Mouse (Mus musculus) cerebellum, postnatal 10 days (tissue): ENCODE data around the gene Ppard.
A peak's percentile ranks its signal among the peaks of the same experiment; 100 is the strongest.
"Not testable (repeated sequence)": the region's sequence is repeated elsewhere in the genome, so short reads cannot be mapped to it uniquely, and the experiment has no call there.

Experiments
- DNase-seq, 2 experiments: peaks; one replicate each; pipeline ENCODE4 v3.0.0; 2021; ENCODE audit warnings: mixed read lengths in 2 of 2

Ppard gene

GRCm38 (mm10) chr17:28317725-28318124 lies 85.2 kb downstream of the Ppard start:
- no peak for DNase-seq

GRCm38 (mm10) chr17:28321700-28322099 lies 89.2 kb downstream of the Ppard start:
- no peak for DNase-seq

- DNase-seq: no peak
These were observed 91.3 kb downstream of the Ppard start for GRCm38 (mm10) chr17:28323786-28324185.

GRCm38 (mm10) chr17:28324416-28324815 lies 91.9 kb downstream of the Ppard start:
- not testable (repeated sequence) for DNase-seq

GRCm38 (mm10) chr17:28325751-28326150 lies 93.3 kb downstream of the Ppard start:
- DNase-seq: no peak

GRCm38 (mm10) chr17:28326951-28327350 lies 94.5 kb downstream of the Ppard start:
- DNase-seq: no peak

- no peak for DNase-seq
These were observed 95.3 kb downstream of the Ppard start for GRCm38 (mm10) chr17:28327673-28328325.

GRCm38 (mm10) chr17:28328366-28328928 lies 95.9 kb downstream of the Ppard start, which contains the start of gene Rpl10a:
Gene Rpl10a, plus strand, starts transcription at chr17:28328471.
- DNase-seq: peak; percentile 99

- peak in 1 of 2 experiments; percentile 45 for DNase-seq
These were observed 96.4 kb downstream of the Ppard start for GRCm38 (mm10) chr17:28328946-28329345.

GRCm38 (mm10) chr17:28329503-28330231 lies 97.2 kb downstream of the Ppard start:
- peak in 1 of 2 experiments; percentile 32 for DNase-seq

- no peak for DNase-seq
These were observed 97.7 kb downstream of the Ppard start for GRCm38 (mm10) chr17:28330232-28330546.

GRCm38 (mm10) chr17:28330590-28330989 lies 98.1 kb downstream of the Ppard start:
- DNase-seq: not testable (repeated sequence)

- DNase-seq: no peak
These were observed 99.0 kb downstream of the Ppard start for GRCm38 (mm10) chr17:28331241-28332112.

- DNase-seq: peak in 1 of 2 experiments; percentile 33
These were observed 99.8 kb downstream of the Ppard start for GRCm38 (mm10) chr17:28332113-28332914.

- DNase-seq: peak in 1 of 2 experiments; percentile 35
These were observed 100.5 kb downstream of the Ppard start for GRCm38 (mm10) chr17:28332915-28333546.

- DNase-seq: no peak
These were observed 102.8 kb downstream of the Ppard start for GRCm38 (mm10) chr17:28335267-28335666.

- DNase-seq: no peak
These were observed 105.0 kb downstream of the Ppard start for GRCm38 (mm10) chr17:28337547-28337946.

- DNase-seq: no peak
These were observed 108.1 kb downstream of the Ppard start for GRCm38 (mm10) chr17:28340578-28340977.

- peak; percentile 91 to 93 for DNase-seq
These were observed 108.6 kb downstream of the Ppard start for GRCm38 (mm10) chr17:28341091-28341490.

- DNase-seq: no peak
These were observed 111.6 kb downstream of the Ppard start for GRCm38 (mm10) chr17:28344050-28344607.

GRCm38 (mm10) chr17:28344670-28345069 lies 112.2 kb downstream of the Ppard start:
- no peak for DNase-seq
